Mouse (Mus musculus): ENCODE data around the gene Rnf114.

Gene Rnf114

GRCm38 (mm10) chr2:167552292-167552691, 59.8 kb downstream of the Rnf114 start:
- POLR2A ChIA-PET, result interaction anchor here in 1 of 4 experiments (1.3 kb wide), 1 partner anchor 14 kb away, joined by 9 read pairs; the partner anchor contains the start of gene Snai1
- CTCF ChIA-PET, result interaction anchor here in 1 of 4 experiments (1.0 kb wide), 1 partner anchor 20 kb away, joined by 3 read pairs; no protein-coding TSS in a partner anchor

- POLR2A ChIA-PET, result interaction anchor here in 1 of 4 experiments (0.5 to 1.3 kb wide), 2 partner anchors 15 to 367 kb away, joined by 3 to 9 read pairs; partner anchors contain the start of gene Snai1
Measured at GRCm38 (mm10) chr2:167552927-167553402, 60.5 kb downstream of the Rnf114 start.

GRCm38 (mm10) chr2:167555766-167556165, 63.3 kb downstream of the Rnf114 start:
- POLR2A ChIA-PET, result interaction anchor here in 2 of 4 experiments (0.7 to 1.7 kb wide), 4 partner anchors 8 to 17 kb away, joined by 3 to 5 read pairs (median 4); no protein-coding TSS in a partner anchor
- CTCF ChIA-PET, result no interaction called here

More at GRCm38 (mm10) chr2:167552927-167553402, 60.5 kb downstream of the Rnf114 start:
- CTCF ChIA-PET, result interaction anchor here in 1 of 4 experiments (1.0 kb wide), 1 partner anchor 21 kb away, joined by 3 read pairs; no protein-coding TSS in a partner anchor

GRCm38 (mm10) chr2:167559413-167559812, 67.0 kb downstream of the Rnf114 start:
- POLR2A ChIA-PET, result interaction anchor here in 2 of 4 experiments (0.7 to 1.4 kb wide), 4 partner anchors 10 to 44 kb away, joined by 3 to 4 read pairs (median 4); no protein-coding TSS in a partner anchor

GRCm38 (mm10) chr2:167562101-167562500, 69.7 kb downstream of the Rnf114 start:
- ChIA-PET POLR2A (interaction anchor here in 3 of 4 experiments (0.6 to 3.2 kb wide), 10 partner anchors 9 to 131 kb away, joined by 3 to 15 read pairs (median 4); partner anchors contain the start of gene Snai1 (in 1 of the 3)), CTCF (interaction anchor here in 3 of 4 experiments (0.6 to 1.7 kb wide), 7 partner anchors 8 to 336 kb away, joined by 3 to 9 read pairs (median 5); no protein-coding TSS in a partner anchor)

More at GRCm38 (mm10) chr2:167559413-167559812, 67.0 kb downstream of the Rnf114 start:
- CTCF ChIA-PET, result interaction anchor here in 1 of 4 experiments (1.1 kb wide), 1 partner anchor 140 kb away, joined by 3 read pairs; no protein-coding TSS in a partner anchor

GRCm38 (mm10) chr2:167563035-167563434, 70.6 kb downstream of the Rnf114 start:
- ChIA-PET CTCF (interaction anchor here in 2 of 4 experiments (0.7 to 1.5 kb wide), 4 partner anchors 23 to 394 kb away, joined by 4 to 9 read pairs (median 6); no protein-coding TSS in a partner anchor), POLR2A (interaction anchor here in 1 of 4 experiments (1.5 kb wide), 1 partner anchor 34 kb away, joined by 3 read pairs; no protein-coding TSS in a partner anchor)

- ChIA-PET CTCF (interaction anchor here in 2 of 4 experiments (0.5 to 1.0 kb wide), 7 partner anchors 15 to 571 kb away, joined by 3 to 8 read pairs (median 5); partner anchors contain the start of gene Ripor3 (in 1 of the 2)), POLR2A (interaction anchor here in 3 of 4 experiments (0.6 to 1.7 kb wide), 11 partner anchors 13 to 1369 kb away, joined by 3 to 5 read pairs (median 4); partner anchors contain the start of gene Snai1 (in 2 of the 3))
Measured at GRCm38 (mm10) chr2:167563703-167564102, 71.3 kb downstream of the Rnf114 start.

- POLR2A ChIA-PET, result interaction anchor here in 3 of 4 experiments (0.5 to 2.5 kb wide), 14 partner anchors 8 to 1368 kb away, joined by 3 to 7 read pairs (median 4); partner anchors contain the start of gene Snai1 (in 2 of the 3)
- CTCF ChIA-PET, result interaction anchor here in 2 of 4 experiments (0.7 to 1.7 kb wide), 3 partner anchors 27 to 534 kb away, joined by 3 to 5 read pairs (median 3); partner anchors contain the start of gene Snai1 (in 1 of the 2)
Measured at GRCm38 (mm10) chr2:167564551-167565311, 72.3 kb downstream of the Rnf114 start.

GRCm38 (mm10) chr2:167565312-167565656, 72.8 kb downstream of the Rnf114 start:
- ChIA-PET POLR2A (interaction anchor here in 2 of 4 experiments (0.7 to 2.5 kb wide), 7 partner anchors 10 to 35 kb away, joined by 3 to 7 read pairs (median 4); partner anchors contain the start of gene Snai1 (in 1 of the 2)), CTCF (interaction anchor here in 3 of 4 experiments (0.7 to 1.7 kb wide), 5 partner anchors 21 to 533 kb away, joined by 3 to 5 read pairs (median 3); partner anchors contain the start of gene Snai1 (in 1 of the 3))

GRCm38 (mm10) chr2:167565682-167566081, 73.2 kb downstream of the Rnf114 start:
- ChIA-PET POLR2A (interaction anchor here in 2 of 4 experiments (0.7 to 2.5 kb wide), 7 partner anchors 10 to 148 kb away, joined by 3 to 7 read pairs (median 3); partner anchors contain the start of gene Snai1 (in 1 of the 2)), CTCF (interaction anchor here in 3 of 4 experiments (0.6 to 1.7 kb wide), 5 partner anchors 21 to 533 kb away, joined by 3 to 7 read pairs (median 4); partner anchors contain the start of gene Snai1 (in 1 of the 3))
